Comparison of ENCODE assay signal across 13 mouse cellular contexts in genomic region chr16:43557385-43557784, GRCm38 (mm10).
DNase-seq lines count a peak whose midpoint lies in the region; ATAC-seq and TF ChIP-seq lines count a peak whose summit lies in the region.
"Had no signal": no experiment of that assay in that cellular context is flagged by ENCODE, and none has a peak within 500 bp of the region (broad histone marks: within the 10 kb centered on the region; RNA-seq: fewer than 3 reads in every experiment).

No protein-coding gene starts in this region.

- no peaks in the 10 kb centered on the region for H3K9me3 ChIP-seq in stomach, embryonic 14.5 days (ENCODE audit: control insufficient read depth, low read depth, low read length)
- no peaks in the 10 kb centered on the region for H3K9me3 ChIP-seq in stomach, postnatal 0 days (ENCODE audit: control insufficient read depth, low read length)
- H3K9me3 ChIP-seq in hindbrain, embryonic 16.5 days (ENCODE audit: control insufficient read depth, low read length) = no peaks in the 10 kb centered on the region
- H3K9me3 ChIP-seq: liver, embryonic 13.5 days had no signal

- peak overlapping the region; percentile 24; the same call in 1 of the 2 replicates for H3K4me3 ChIP-seq in gastrocnemius, adult 2 months
- H3K4me3 ChIP-seq in stomach, embryonic 14.5 days (ENCODE audit: low read depth, low read length) = no peak overlapping the region
- no peak overlapping the region for H3K4me3 ChIP-seq in stomach, postnatal 0 days (ENCODE audit: low read depth, low read length)
- H3K4me3 ChIP-seq in hindbrain, embryonic 16.5 days (ENCODE audit: low read length) = no peak overlapping the region
- H3K4me3 ChIP-seq: liver, embryonic 13.5 days had no signal

- H3K27me3 ChIP-seq in stomach, embryonic 14.5 days (ENCODE audit: control insufficient read depth, insufficient read depth, low read length) = no peaks in the 10 kb centered on the region
- no peaks in the 10 kb centered on the region for H3K27me3 ChIP-seq in stomach, postnatal 0 days (ENCODE audit: control insufficient read depth, insufficient read depth, low read length)
- H3K27me3 ChIP-seq in hindbrain, embryonic 16.5 days (replicated peaks; ENCODE audit: control insufficient read depth, insufficient read depth, low read length) = no peaks in the 10 kb centered on the region
- H3K27me3 ChIP-seq: liver, embryonic 13.5 days; Patski had no signal

- ATAC-seq in stomach, embryonic 14.5 days (ENCODE audit: insufficient number of reproducible peaks, insufficient read depth, low FRiP score, low read depth) = no peak
- no peak for ATAC-seq in stomach, postnatal 0 days (ENCODE audit: low FRiP score, low TSS enrichment)
- ATAC-seq in hindbrain, embryonic 16.5 days = no peak
- ATAC-seq: inflammation-experienced regulatory T-cells, adult 6 months; Patski had no signal

- TF ChIP-seq EP300 in stomach, postnatal 0 days (optimal IDR thresholded peaks at IDR 0.05) = no peak

- H3K4me2 ChIP-seq in stomach, embryonic 14.5 days (replicated peaks; ENCODE audit: low read depth, low read length) = no peak overlapping the region
- no peak overlapping the region for H3K4me2 ChIP-seq in stomach, postnatal 0 days (replicated peaks; ENCODE audit: low read depth)
- no peak overlapping the region for H3K4me2 ChIP-seq in hindbrain, embryonic 16.5 days (ENCODE audit: low read length)
- H3K4me2 ChIP-seq: liver, embryonic 13.5 days had no signal

- H3K36me3 ChIP-seq in stomach, embryonic 14.5 days (ENCODE audit: control insufficient read depth, insufficient read depth, low read length) = no peaks in the 10 kb centered on the region
- H3K36me3 ChIP-seq in stomach, postnatal 0 days (ENCODE audit: control insufficient read depth, insufficient read depth, low read length) = no peaks in the 10 kb centered on the region
- no peaks in the 10 kb centered on the region for H3K36me3 ChIP-seq in hindbrain, embryonic 16.5 days (ENCODE audit: control insufficient read depth, insufficient read depth, low read length)
- H3K36me3 ChIP-seq: liver, embryonic 13.5 days had no signal

- TF ChIP-seq CTCF in gastrocnemius, adult 2 months (IDR thresholded peaks at IDR 0.05) = no peak
- no peak for TF ChIP-seq CTCF in stomach, postnatal 0 days (IDR thresholded peaks at IDR 0.05; ENCODE audit: low read depth)

- no peak for DNase-seq in gastrocnemius, adult 2 months
- no peak for DNase-seq in gastrocnemius, postnatal 25 days
- no peak for DNase-seq in stomach, postnatal 0 days (ENCODE audit: low spot score)
- DNase-seq in yolk sac, embryonic 10.5 days (ENCODE audit: low spot score) = no peak
- DNase-seq in thymus, postnatal 0 days (ENCODE audit: low spot score) = no peak
- DNase-seq: adrenal gland, postnatal 10 days; kidney, postnatal 14 days; liver, embryonic 13.5 days; lung, postnatal 4 days had no signal

- no peak overlapping the region for H3K9ac ChIP-seq in stomach, embryonic 14.5 days (replicated peaks; ENCODE audit: low read depth, low read length)
- H3K9ac ChIP-seq in stomach, postnatal 0 days (ENCODE audit: low read length) = no peak overlapping the region
- no peak overlapping the region for H3K9ac ChIP-seq in hindbrain, embryonic 16.5 days (ENCODE audit: low read depth, low read length)
- H3K9ac ChIP-seq: liver, embryonic 13.5 days had no signal

- H3K4me1 ChIP-seq in stomach, embryonic 14.5 days (ENCODE audit: control insufficient read depth, insufficient read depth, low read length) = no peaks in the 10 kb centered on the region
- no peaks in the 10 kb centered on the region for H3K4me1 ChIP-seq in stomach, postnatal 0 days (replicated peaks; ENCODE audit: control insufficient read depth, insufficient read depth)
- H3K4me1 ChIP-seq in hindbrain, embryonic 16.5 days (ENCODE audit: control insufficient read depth, insufficient read depth, low read depth, low read length) = peaks cover 5% of the 10 kb centered on the region; the same call in 1 of the 2 replicates
- H3K4me1 ChIP-seq: liver, embryonic 13.5 days had no signal

- H3K27ac ChIP-seq in gastrocnemius, adult 2 months = peak overlapping the region; percentile 61
- 0 out of 2 replicates have a peak overlapping the region, but pooled peaks have one; percentile 41 for H3K27ac ChIP-seq in stomach, embryonic 14.5 days (ENCODE audit: low read length)
- H3K27ac ChIP-seq in stomach, postnatal 0 days (replicated peaks) = no peak overlapping the region
- H3K27ac ChIP-seq in hindbrain, embryonic 16.5 days (ENCODE audit: low read depth, low read length) = 0 out of 2 replicates have a peak overlapping the region, but pooled peaks have one; percentile 5
- H3K27ac ChIP-seq: liver, embryonic 13.5 days had no signal

- 19% methylated on average over 5 of the region's 5 CpGs for WGBS in stomach, embryonic 14.5 days
- WGBS in stomach, postnatal 0 days = 39% methylated on average over 5 of the region's 5 CpGs
- WGBS in hindbrain, embryonic 16.5 days = 45% methylated on average over 5 of the region's 5 CpGs

- intact Hi-C loops in gastrocnemius, adult 2 months (cut with DNase I) = no loop called here
